Mouse (Mus musculus) thymus, adult 2 months (tissue): ENCODE results near the gene Olfr520. TPM values are rescaled to one million over a fixed set of nuclear protein-coding genes. Genes with fewer than 3 reads are reported as not detected.

Experiments used
- DNase-seq: peaks from one replicate; pipeline ENCODE4 v3.0.0; 2021
- H3K27ac ChIP-seq: fragments of 200-500 bp; 2 replicates; pipeline ENCODE4 v1.5.1; 2012; ENCODE audit warnings: low read length, control low read depth; ENCODE audit not compliant: control insufficient read depth, insufficient read depth
- H3K27me3 ChIP-seq: fragments of 200-500 bp; 2 replicates; pipeline ENCODE4 v1.6.1; 2012; ENCODE audit warnings: mild to moderate bottlenecking, low read length, moderate library complexity, mixed read lengths; ENCODE audit not compliant: control insufficient read depth, insufficient read depth
- H3K36me3 ChIP-seq: fragments of 200-500 bp; 2 replicates; pipeline ENCODE4 v1.6.1; 2012; ENCODE audit warnings: mild to moderate bottlenecking, low read length, moderate library complexity; ENCODE audit not compliant: control insufficient read depth, insufficient read depth
- H3K4me1 ChIP-seq: fragments of 200-500 bp; replicated peaks from 2 replicates; pipeline ENCODE4 v1.6.1; 2012; ENCODE audit warnings: low read length; ENCODE audit not compliant: control insufficient read depth, insufficient read depth
- H3K4me3 ChIP-seq: fragments of 200-500 bp; 2 replicates; pipeline ENCODE4 v1.5.1; 2012; ENCODE audit warnings: mild to moderate bottlenecking, low read length, control low read depth, moderate library complexity; ENCODE audit not compliant: control insufficient read depth, insufficient read depth
- CTCF ChIP-seq: fragments of 200-500 bp; IDR thresholded peaks from 2 replicates; pipeline ENCODE4 v1.5.1; 2012; ENCODE audit warnings: mild to moderate bottlenecking, control low read depth, low read length, moderate library complexity, borderline replicate concordance; ENCODE audit not compliant: control insufficient read depth, poor library complexity, insufficient read depth; ENCODE audit errors: extremely low read depth
- POLR2A ChIP-seq: fragments of 200-500 bp; IDR thresholded peaks from 2 replicates; pipeline ENCODE4 v1.6.1; 2012; ENCODE audit warnings: mild to moderate bottlenecking, low read length, control low read depth, moderate library complexity; ENCODE audit not compliant: control insufficient read depth, poor library complexity, insufficient read depth; ENCODE audit errors: extremely low read depth
- WGBS: fragments of 180-500 bp; shearing (Covaris S2); methylation state at CpG from one replicate; pipeline ENCODE4 v1.1.7; 2018; 5-methylcytosine and 5-hydroxymethylcytosine counted together
- polyA plus RNA-seq: library from polyadenylated mRNA; depleted of rRNA; stranded (reverse); fragments of >200 nt; gene quantifications from 2 replicates; pipeline ENCODE4 v1.2.3, GENCODE M21; 2012

Gene Olfr520
- polyA plus RNA-seq, 1 experiment = not detected

GRCm38 (mm10) chr7:99695471-99696057, 34.5 kb upstream of the Olfr520 start:
- Histone ChIP-seq H3K4me1 (peaks cover 5% of the 10 kb centered on the region), H3K4me3 (no peak overlapping the region), H3K27ac (no peak overlapping the region), H3K27me3 (no peaks in the 10 kb centered on the region), H3K36me3 (no peaks in the 10 kb centered on the region)
- 94% methylated on average over 8 of the region's 8 CpGs for WGBS
- DNase-seq = no peak
- TF ChIP-seq CTCF = no peak
- no peak for TF ChIP-seq POLR2A

DNA sequence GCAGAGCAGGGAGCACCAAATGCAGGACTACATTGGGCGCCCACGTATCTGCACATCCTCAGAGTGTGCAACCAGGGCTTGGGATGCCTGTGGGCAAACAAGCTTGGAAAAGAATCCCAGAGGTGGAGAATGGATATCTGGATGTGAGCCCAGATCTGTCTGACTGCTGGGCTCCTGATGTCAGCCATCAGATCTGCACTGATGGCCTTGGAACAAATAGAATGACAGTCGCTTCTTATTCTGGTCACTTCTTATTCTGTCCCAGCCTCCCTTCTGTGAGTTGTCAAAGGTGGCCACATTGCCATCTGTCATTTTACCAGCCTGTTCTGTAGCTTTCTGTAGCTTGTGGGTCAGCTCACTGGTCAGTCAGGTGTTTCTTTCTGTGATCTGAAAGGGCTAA, 31.5 kb upstream of the Olfr520 start:
- Histone ChIP-seq H3K36me3 (no peaks in the 10 kb centered on the region), H3K27ac (no peak overlapping the region), H3K27me3 (no peaks in the 10 kb centered on the region), H3K4me1 (no peaks in the 10 kb centered on the region), H3K4me3 (no peak overlapping the region)
- no peak for DNase-seq
- WGBS = 94% methylated on average over 3 of the region's 3 CpGs
- TF ChIP-seq CTCF = no peak
- no peak for TF ChIP-seq POLR2A

DNA sequence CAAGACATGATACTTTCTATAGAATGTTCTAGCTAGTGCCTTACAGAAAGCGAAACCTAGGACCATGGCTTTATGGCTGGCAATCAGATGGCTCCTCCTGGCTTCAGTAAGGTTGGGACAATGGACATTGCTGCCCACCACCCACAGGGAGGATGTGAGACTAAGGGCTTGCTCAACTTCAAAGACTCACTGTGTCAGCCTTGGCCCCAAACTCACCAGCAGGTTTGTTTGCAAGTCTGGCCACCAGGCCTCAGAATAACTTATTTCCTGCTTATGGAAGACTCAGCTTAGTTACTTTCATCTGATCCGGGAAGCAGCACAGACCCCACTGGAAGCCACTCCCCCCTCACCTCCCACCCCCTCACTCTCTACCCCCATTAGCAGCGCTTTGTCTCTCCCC, 31.0 kb upstream of the Olfr520 start:
- Histone ChIP-seq H3K4me1 (no peaks in the 10 kb centered on the region), H3K27ac (no peak overlapping the region), H3K4me3 (no peak overlapping the region), H3K36me3 (no peaks in the 10 kb centered on the region), H3K27me3 (no peaks in the 10 kb centered on the region)
- TF ChIP-seq CTCF = no peak
- no peak for TF ChIP-seq POLR2A
- 82% methylated on average over 3 of the region's 3 CpGs for WGBS
- no peak for DNase-seq

- Histone ChIP-seq H3K27ac (no peak overlapping the region), H3K36me3 (no peaks in the 10 kb centered on the region), H3K4me1 (no peaks in the 10 kb centered on the region), H3K4me3 (no peak overlapping the region), H3K27me3 (no peaks in the 10 kb centered on the region)
- TF ChIP-seq CTCF = no peak
- TF ChIP-seq POLR2A = no peak
- no peak for DNase-seq
- WGBS = 85% methylated on average over 3 of the region's 3 CpGs
Observed at GRCm38 (mm10) chr7:99699709-99700151, 30.3 kb upstream of the Olfr520 start.

GRCm38 (mm10) chr7:99700641-99701040, 29.4 kb upstream of the Olfr520 start:
- TF ChIP-seq POLR2A (no peak), CTCF (no peak)
- H3K27ac ChIP-seq = no peak overlapping the region
- WGBS = 90% methylated on average over 4 of the region's 4 CpGs

GRCm38 (mm10) chr7:99702201-99702600, 27.9 kb upstream of the Olfr520 start:
- Histone ChIP-seq H3K4me1 (no peaks in the 10 kb centered on the region; the same call in 1 of the 2 replicates), H3K36me3 (no peaks in the 10 kb centered on the region), H3K27ac (no peak overlapping the region), H3K27me3 (no peaks in the 10 kb centered on the region), H3K4me3 (no peak overlapping the region)
- DNase-seq = no peak
- TF ChIP-seq CTCF (no peak), POLR2A (no peak)
- WGBS = 83% methylated on average over 6 of the region's 6 CpGs

More at GRCm38 (mm10) chr7:99700641-99701040, 29.4 kb upstream of the Olfr520 start:
- Histone ChIP-seq H3K36me3 (no peaks in the 10 kb centered on the region), H3K27me3 (no peaks in the 10 kb centered on the region), H3K4me1 (no peaks in the 10 kb centered on the region), H3K4me3 (no peak overlapping the region)
- DNase-seq = no peak

DNA sequence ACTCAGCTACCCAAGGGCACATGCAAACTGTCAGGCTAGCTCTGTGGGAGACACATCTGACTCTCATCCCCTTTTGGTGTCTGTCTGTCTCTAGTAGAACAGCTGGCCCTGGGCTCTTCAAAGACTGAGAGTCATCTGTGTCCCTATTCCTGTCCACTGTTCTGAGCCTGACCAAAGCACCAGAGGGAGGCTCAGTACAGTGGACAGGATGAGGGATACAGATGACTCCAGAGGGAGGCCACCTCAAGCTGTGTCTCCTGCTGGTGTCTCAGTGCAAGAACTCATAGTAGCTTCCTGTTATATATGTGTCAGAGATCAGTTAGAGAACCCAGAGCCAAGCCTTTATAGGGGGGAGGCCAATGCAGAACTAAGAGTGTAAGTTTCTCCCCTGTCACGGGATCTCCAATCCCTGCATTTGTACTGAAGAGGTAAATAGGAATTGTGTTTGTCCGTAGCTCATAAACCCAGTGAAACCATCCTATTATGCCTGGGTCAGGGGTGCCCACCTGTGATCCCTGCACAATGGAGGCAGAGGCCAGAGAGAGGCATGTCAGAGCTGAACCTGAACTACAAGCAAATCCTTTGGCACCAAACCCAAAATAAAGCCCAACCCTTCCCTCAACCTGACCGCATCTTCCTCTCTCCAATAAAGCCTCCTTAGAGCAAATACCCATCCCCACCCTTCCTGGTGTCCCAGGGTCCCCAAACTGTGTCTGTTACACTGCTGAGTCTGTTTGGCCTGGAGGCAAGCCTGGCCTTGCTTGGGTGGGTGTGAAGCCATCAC, 25.1 kb upstream of the Olfr520 start:
- H3K4me3 ChIP-seq = no peak overlapping the region
- TF ChIP-seq POLR2A (no peak), CTCF (no peak)
- no peaks in the 10 kb centered on the region for H3K36me3 ChIP-seq
- H3K4me1 ChIP-seq = no peaks in the 10 kb centered on the region; the same call in 1 of the 2 replicates
- H3K27me3 ChIP-seq = no peaks in the 10 kb centered on the region
- no peak overlapping the region for H3K27ac ChIP-seq
- 92% methylated on average over 3 of the region's 3 CpGs for WGBS
- no peak for DNase-seq
